Mouse (Mus musculus) liver, embryonic 11.5 days (tissue): ENCODE measurements around the gene Sf1. TPM values are rescaled to one million over a fixed set of nuclear protein-coding genes. Genes with fewer than 3 reads are reported as not detected.

Experiments used
- microRNA-seq: library from miRNA; unstranded; fragments of <30 nt; microRNA quantifications from one replicate; pipeline ENCODE4, GENCODE M21; 2017; ENCODE audit warnings: borderline number of aligned reads
- polyA plus RNA-seq: library from polyadenylated mRNA; unstranded; fragments of >200 nt; fragmentation: Nextera tagmentation; extraction: Ambion mirVana; gene quantifications from 2 replicates; pipeline ENCODE4 v1.2.1, GENCODE M21; 2014

The Sf1 gene
- polyA plus RNA-seq, 1 experiment from 2014 or later, result 203 TPM

Small RNA genes within 50 kb of the gene (microRNA-seq; reads per million reads assigned to microRNA genes)
- gene Mir6989, result 1.4 reads per million

Other genes starting within 250 kb of the Sf1 start
- 56.1 and 60.8 TPM in 2 replicates for gene Sac3d1, start 245.0 kb upstream of the Sf1 start, polyA plus RNA-seq
- 34.6 and 35.1 TPM in 2 replicates for gene Snx15, start 235.4 kb upstream of the Sf1 start, polyA plus RNA-seq
- gene Batf2, start 222.7 kb upstream of the Sf1 start, polyA plus RNA-seq, result 0.15 TPM in 1 of 2 replicates, not detected in the other
- 70.6 and 73.4 TPM in 2 replicates for gene Arl2, start 222.1 kb upstream of the Sf1 start, polyA plus RNA-seq
- not detected in 2 replicates for gene Majin, start 179.3 kb upstream of the Sf1 start, polyA plus RNA-seq
- 0.70 TPM in 1 of 2 replicates, not detected in the other for gene Gpha2, start 137.3 kb upstream of the Sf1 start, polyA plus RNA-seq
- 10.5 and 12.0 TPM in 2 replicates for gene Ppp2r5b, start 127.8 kb upstream of the Sf1 start, polyA plus RNA-seq
- 10.4 and 13.5 TPM in 2 replicates for gene Atg2a, start 122.0 kb upstream of the Sf1 start, polyA plus RNA-seq
- 96.5 and 105 TPM in 2 replicates for gene Ehd1, start 87.0 kb upstream of the Sf1 start, polyA plus RNA-seq
- gene Cdc42bpg, start 57.2 kb upstream of the Sf1 start, polyA plus RNA-seq, result 0.26 and 1.2 TPM in 2 replicates
- gene Men1, start 28.7 kb upstream of the Sf1 start, polyA plus RNA-seq, result 53.8 and 59.7 TPM in 2 replicates
- 12.9 and 14.2 TPM in 2 replicates for gene Map4k2, start 22.6 kb upstream of the Sf1 start, polyA plus RNA-seq
- gene Pygm, start 20.7 kb downstream of the Sf1 start, polyA plus RNA-seq, result 1.4 and 4.3 TPM in 2 replicates
- gene Rasgrp2, start 35.6 kb downstream of the Sf1 start, polyA plus RNA-seq, result 97.6 and 105 TPM in 2 replicates
- gene Nrxn2, start 55.0 kb downstream of the Sf1 start, polyA plus RNA-seq, result 1.1 and 1.6 TPM in 2 replicates
- gene Slc22a12, start 179.3 kb downstream of the Sf1 start, polyA plus RNA-seq, result not detected in 2 replicates